Mouse (Mus musculus) B cell, adult 62 days (primary cell): ENCODE data around the gene Gm39653. TPM values are rescaled to one million over a fixed set of nuclear protein-coding genes. Genes with fewer than 3 reads are reported as not detected.

Source experiments
- total RNA-seq: library from RNA; stranded (reverse); gene quantifications from 4 replicates; pipeline ENCODE4 v1.2.4, GENCODE M21; 2023

Gm39653 gene
- total RNA-seq, result not detected in 4 replicates

GRCm38 (mm10) chr1:63615668-63616067 is at the start of gene Gm39653:
Gene Gm39653, plus strand, starts transcription at chr1:63615968.

Other genes with a start within 250 kb of the Gm39653 start
- gene Adam23, start 170.1 kb upstream of the Gm39653 start, total RNA-seq, result 0.30 to 0.92 TPM (median 0.39 TPM) in 4 replicates
- gene Dytn, start 71.0 kb downstream of the Gm39653 start, total RNA-seq, result not detected in 4 replicates
- gene Mdh1b, start 114.3 kb downstream of the Gm39653 start, total RNA-seq, result not detected in 4 replicates
- 36.8 to 47.7 TPM (median 43.3 TPM) in 4 replicates for gene Fastkd2, start 114.6 kb downstream of the Gm39653 start, total RNA-seq
- not detected in 4 replicates for gene 4933402D24Rik, start 153.3 kb downstream of the Gm39653 start, total RNA-seq